Mouse (Mus musculus) thymus, postnatal 36 days (tissue): ENCODE results near the gene Tor1aip1.

Source experiments
- DNase-seq, 2 experiments: peaks; one replicate each; pipeline ENCODE4 v3.0.0; 2022; ENCODE audit warnings: mixed read lengths in 2 of 2

Tor1aip1 gene

GRCm38 (mm10) chr1:156028340-156028975 is 7.8 kb downstream of the Tor1aip1 start:
- no peak for DNase-seq

- DNase-seq: no peak
Observed at GRCm38 (mm10) chr1:156027849-156028248, 8.4 kb downstream of the Tor1aip1 start.

GRCm38 (mm10) chr1:156024831-156025503 is 11.3 kb downstream of the Tor1aip1 start:
- DNase-seq: no peak

- no peak for DNase-seq
Observed at GRCm38 (mm10) chr1:156020402-156020801, 15.9 kb downstream of the Tor1aip1 start.

GRCm38 (mm10) chr1:156019800-156020199 is 16.5 kb downstream of the Tor1aip1 start:
- no peak for DNase-seq

GRCm38 (mm10) chr1:156009003-156009402 is 27.3 kb downstream of the Tor1aip1 start:
- no peak for DNase-seq

- no peak for DNase-seq
Observed at GRCm38 (mm10) chr1:156005906-156006305, 30.4 kb downstream of the Tor1aip1 start.

GRCm38 (mm10) chr1:156003201-156003935 is 32.9 kb downstream of the Tor1aip1 start:
- no peak for DNase-seq

- no peak for DNase-seq
Observed at GRCm38 (mm10) chr1:156002366-156002765, 33.9 kb downstream of the Tor1aip1 start.

GRCm38 (mm10) chr1:155995612-155996011 is 40.7 kb downstream of the Tor1aip1 start:
- DNase-seq: no peak

GRCm38 (mm10) chr1:155994524-155994923 is 41.8 kb downstream of the Tor1aip1 start:
- DNase-seq: no peak

GRCm38 (mm10) chr1:155990391-155990790 is 45.9 kb downstream of the Tor1aip1 start:
- no peak for DNase-seq

- no peak for DNase-seq
Observed at GRCm38 (mm10) chr1:155989387-155989786, 46.9 kb downstream of the Tor1aip1 start.

- no peak for DNase-seq
Observed at GRCm38 (mm10) chr1:155987625-155988024, 48.7 kb downstream of the Tor1aip1 start.

- DNase-seq: no peak
Observed at GRCm38 (mm10) chr1:155974931-155975330, 61.3 kb downstream of the Tor1aip1 start.

- peak; percentile 24 to 28 for DNase-seq
Observed at GRCm38 (mm10) chr1:155973719-155974379, 62.4 kb downstream of the Tor1aip1 start.

- peak; percentile 95 to 97 for DNase-seq
Observed at GRCm38 (mm10) chr1:155973068-155973718, 63.1 kb downstream of the Tor1aip1 start, which contains the start of gene Cep350. Gene Cep350, minus strand, starts transcription at chr1:155973255.

GRCm38 (mm10) chr1:155972146-155973067 is 63.9 kb downstream of the Tor1aip1 start:
- DNase-seq: no peak
